Mouse (Mus musculus) neutrophil, adult 59 days (primary cell): Measurements from ENCODE around the gene Serpind1. TPM values are rescaled to one million over a fixed set of nuclear protein-coding genes. Genes with fewer than 3 reads are reported as not detected.

Experiments used
- total RNA-seq, 2 experiments: library from RNA; stranded (reverse); gene quantifications; 1 replicate in 1 of 2; 2 replicates in 1 of 2; pipeline ENCODE4 v1.2.4; 2023

Gene Serpind1
- not detected for total RNA-seq

GRCm38 (mm10) chr16:17331116-17331515 is at the start of gene Serpind1:
Gene Serpind1 (plus strand): TSS chr16:17331371.

Other genes starting within 250 kb of the Serpind1 start
- gene Ppil2, start 220.1 kb upstream of the Serpind1 start, total RNA-seq: 10 to 100 TPM; 69.9 to 81.1 TPM
- 10 to 100 TPM in 1 of 2 experiments, 1 to 10 TPM in 1; 5.3 to 10.4 TPM for gene 2610318N02Rik, start 206.2 kb upstream of the Serpind1 start, total RNA-seq
- 10 to 100 TPM; 39.8 to 52.1 TPM for gene Sdf2l1, start 199.0 kb upstream of the Serpind1 start, total RNA-seq
- gene Ydjc, start 186.8 kb upstream of the Serpind1 start, total RNA-seq: 1 to 10 TPM; 4.9 to 6.9 TPM
- gene Ccdc116, start 184.1 kb upstream of the Serpind1 start, total RNA-seq: 1 to 10 TPM in 1 of 2 experiments, under 1 TPM in 1; 0.89 to 1.9 TPM
- gene Ube2l3, start 128.7 kb upstream of the Serpind1 start, total RNA-seq: 100 to 1,000 TPM; 135 to 163 TPM
- gene Rimbp3, start 122.8 kb upstream of the Serpind1 start, total RNA-seq: under 1 TPM; 0.42 to 0.44 TPM
- 1 to 10 TPM; 1.2 TPM for gene Hic2, start 97.8 kb upstream of the Serpind1 start, total RNA-seq
- 1 to 10 TPM; 2.7 to 5.2 TPM for gene Tmem191c, start 55.3 kb upstream of the Serpind1 start, total RNA-seq
- gene Snap29, start 74.6 kb downstream of the Serpind1 start, total RNA-seq: 10 to 100 TPM; 15.3 to 18.3 TPM
- 10 to 100 TPM; 38.3 to 43.5 TPM for gene Pi4ka, start 74.9 kb downstream of the Serpind1 start, total RNA-seq
- gene Crkl, start 120.6 kb downstream of the Serpind1 start, total RNA-seq: 10 to 100 TPM; 34.0 to 40.3 TPM
- gene Aifm3, start 158.2 kb downstream of the Serpind1 start, total RNA-seq: not detected
- gene Lztr1, start 177.3 kb downstream of the Serpind1 start, total RNA-seq: 10 to 100 TPM; 31.5 to 37.7 TPM
- 10 to 100 TPM; 14.0 to 25.7 TPM for gene Thap7, start 199.8 kb downstream of the Serpind1 start, total RNA-seq
- gene Lrrc74b, start 229.9 kb downstream of the Serpind1 start, total RNA-seq: not detected
- not detected for gene P2rx6, start 230.5 kb downstream of the Serpind1 start, total RNA-seq